Mouse (Mus musculus) neural tube, embryonic 11.5 days (tissue): ENCODE data around the gene Slc47a1. TPM values are rescaled to one million over a fixed set of nuclear protein-coding genes. Genes with fewer than 3 reads are reported as not detected.

Experiments used
- ATAC-seq: fragments of 200-750 bp; cut with Nextera tagmentation; 2 replicates; pipeline ENCODE4 v1.8.0; 2017; ENCODE audit warnings: moderate number of reproducible peaks, mild to moderate bottlenecking, moderate TSS enrichment, moderate library complexity; ENCODE audit not compliant: insufficient read depth, low FRiP score, low TSS enrichment
- DNase-seq: peaks from one replicate; pipeline ENCODE4 v3.0.0-alpha.2; 2015; ENCODE audit warnings: low spot score
- H3K27ac ChIP-seq: fragments of 300-500 bp; sonication (generic); 2 replicates; pipeline ENCODE4 v1.5.1; 2014; ENCODE audit warnings: low read depth, mild to moderate bottlenecking, low read length
- H3K27me3 ChIP-seq: fragments of 300-500 bp; sonication (generic); 2 replicates; pipeline ENCODE4 v1.6.1; 2014; ENCODE audit warnings: mild to moderate bottlenecking, low read length, mixed read lengths; ENCODE audit not compliant: control insufficient read depth, insufficient read depth
- H3K36me3 ChIP-seq: fragments of 300-500 bp; sonication (generic); 2 replicates; pipeline ENCODE4 v1.6.1; 2014; ENCODE audit warnings: mild to moderate bottlenecking, low read length, moderate library complexity, mixed read lengths; ENCODE audit not compliant: control insufficient read depth, insufficient read depth
- H3K4me1 ChIP-seq: fragments of 300-500 bp; sonication (generic); 2 replicates; pipeline ENCODE4 v1.6.1; 2014; ENCODE audit warnings: low read length, mixed read lengths; ENCODE audit not compliant: control insufficient read depth, insufficient read depth
- H3K4me2 ChIP-seq: fragments of 300-500 bp; sonication (generic); 2 replicates; pipeline ENCODE4 v1.6.1; 2014; ENCODE audit warnings: low read depth, mild to moderate bottlenecking, moderate library complexity
- H3K4me3 ChIP-seq: fragments of 300-500 bp; sonication (generic); 2 replicates; pipeline ENCODE4 v1.5.1; 2014; ENCODE audit warnings: low read depth, low read length
- H3K9ac ChIP-seq: fragments of 300-500 bp; sonication (generic); 2 replicates; pipeline ENCODE4 v1.6.1; 2014; ENCODE audit warnings: mild to moderate bottlenecking, low read length
- H3K9me3 ChIP-seq: fragments of 300-500 bp; sonication (generic); 2 replicates; pipeline ENCODE4 v1.6.1; 2016; ENCODE audit warnings: low read length; ENCODE audit not compliant: control insufficient read depth
- WGBS: fragments of 180-500 bp; shearing (Covaris S2); extraction: QIAGEN DNeasy Blood & Tissue Kit; methylation state at CpG from one replicate; pipeline ENCODE4 v1.1.7; 2014; 5-methylcytosine and 5-hydroxymethylcytosine counted together
- polyA plus RNA-seq: library from polyadenylated mRNA; unstranded; fragments of >200 nt; fragmentation: Nextera tagmentation; extraction: Ambion mirVana; gene quantifications from 2 replicates; pipeline ENCODE4 v1.2.1, GENCODE M21; 2014

The Slc47a1 gene
- polyA plus RNA-seq, 1 experiment from 2014 or later = 0.08 TPM

GRCm38 (mm10) chr11:61361515-61362190 lies 16.5 kb downstream of the Slc47a1 start:
- Histone ChIP-seq H3K9ac (no peak overlapping the region), H3K4me3 (no peak overlapping the region), H3K9me3 (no peaks in the 10 kb centered on the region), H3K36me3 (no peaks in the 10 kb centered on the region), H3K4me1 (no peaks in the 10 kb centered on the region), H3K27ac (no peak overlapping the region), H3K27me3 (no peaks in the 10 kb centered on the region), H3K4me2 (no peak overlapping the region)
- DNase-seq (no peak), ATAC-seq (no peak)
- 94% methylated on average over 11 of the region's 11 CpGs for WGBS

GRCm38 (mm10) chr11:61356600-61356999 lies 21.5 kb downstream of the Slc47a1 start:
- no peaks in the 10 kb centered on the region for H3K36me3 ChIP-seq
- DNase-seq = no peak
- 90% methylated on average over 9 of the region's 9 CpGs for WGBS

GRCm38 (mm10) chr11:61356111-61356510 lies 22.0 kb downstream of the Slc47a1 start:
- no peak for DNase-seq
- no peaks in the 10 kb centered on the region for H3K36me3 ChIP-seq
- H3K27ac ChIP-seq = no peak overlapping the region
- H3K9me3 ChIP-seq = no peaks in the 10 kb centered on the region
- H3K4me1 ChIP-seq = no peaks in the 10 kb centered on the region
- no peak overlapping the region for H3K4me2 ChIP-seq
- no peak overlapping the region for H3K4me3 ChIP-seq
- WGBS = 77% methylated on average over 6 of the region's 6 CpGs
- ATAC-seq = no peak
- H3K9ac ChIP-seq = no peak overlapping the region
- no peaks in the 10 kb centered on the region for H3K27me3 ChIP-seq

More at GRCm38 (mm10) chr11:61356600-61356999, 21.5 kb downstream of the Slc47a1 start:
- no peaks in the 10 kb centered on the region for H3K4me1 ChIP-seq
- no peak overlapping the region for H3K4me2 ChIP-seq
- ATAC-seq = no peak
- no peak overlapping the region for H3K27ac ChIP-seq
- no peak overlapping the region for H3K9ac ChIP-seq
- no peaks in the 10 kb centered on the region for H3K27me3 ChIP-seq
- no peaks in the 10 kb centered on the region for H3K9me3 ChIP-seq
- H3K4me3 ChIP-seq = no peak overlapping the region

- ATAC-seq (no peak), DNase-seq (no peak)
- H3K4me3 ChIP-seq = no peak overlapping the region
- no peaks in the 10 kb centered on the region for H3K27me3 ChIP-seq
- no peaks in the 10 kb centered on the region for H3K9me3 ChIP-seq
- H3K9ac ChIP-seq = no peak overlapping the region
- H3K4me2 ChIP-seq = no peak overlapping the region
- H3K27ac ChIP-seq = no peak overlapping the region
- no peaks in the 10 kb centered on the region for H3K36me3 ChIP-seq
- 86% methylated on average over 5 of the region's 5 CpGs for WGBS
- no peaks in the 10 kb centered on the region for H3K4me1 ChIP-seq
These were observed 22.8 kb downstream of the Slc47a1 start for GRCm38 (mm10) chr11:61355351-61355750.

- Histone ChIP-seq H3K4me2 (no peak overlapping the region), H3K9ac (no peak overlapping the region), H3K27ac (no peak overlapping the region), H3K4me1 (no peaks in the 10 kb centered on the region), H3K9me3 (no peaks in the 10 kb centered on the region), H3K36me3 (no peaks in the 10 kb centered on the region), H3K27me3 (no peaks in the 10 kb centered on the region), H3K4me3 (no peak overlapping the region)
- WGBS = 80% methylated on average over 6 of the region's 6 CpGs
- no peak for DNase-seq
- ATAC-seq = no peak
These were observed 23.8 kb downstream of the Slc47a1 start for GRCm38 (mm10) chr11:61354346-61354745.

- Histone ChIP-seq H3K27me3 (no peaks in the 10 kb centered on the region), H3K4me1 (no peaks in the 10 kb centered on the region), H3K27ac (no peak overlapping the region), H3K36me3 (no peaks in the 10 kb centered on the region), H3K4me3 (no peak overlapping the region), H3K4me2 (no peak overlapping the region), H3K9me3 (no peaks in the 10 kb centered on the region), H3K9ac (no peak overlapping the region)
- 76% methylated on average over 2 of the region's 2 CpGs for WGBS
- DNase-seq (no peak), ATAC-seq (no peak)
These were observed 25.1 kb downstream of the Slc47a1 start for GRCm38 (mm10) chr11:61353038-61353437.

GRCm38 (mm10) chr11:61352138-61352651 lies 25.9 kb downstream of the Slc47a1 start:
- Histone ChIP-seq H3K9ac (no peak overlapping the region), H3K27me3 (no peaks in the 10 kb centered on the region), H3K4me3 (no peak overlapping the region), H3K4me1 (no peaks in the 10 kb centered on the region), H3K36me3 (no peaks in the 10 kb centered on the region), H3K9me3 (no peaks in the 10 kb centered on the region), H3K4me2 (no peak overlapping the region), H3K27ac (no peak overlapping the region)
- ATAC-seq (no peak), DNase-seq (no peak)
- whole genome bisulfite sequencing = 55% methylated on average over 9 of the region's 9 CpGs

- no peaks in the 10 kb centered on the region for H3K9me3 ChIP-seq
- peak; percentile 51 for DNase-seq
- no peak overlapping the region for H3K4me2 ChIP-seq
- WGBS = 12% methylated on average over 8 of the region's 8 CpGs
- no peak overlapping the region for H3K27ac ChIP-seq
- H3K27me3 ChIP-seq = no peaks in the 10 kb centered on the region
- no peaks in the 10 kb centered on the region for H3K4me1 ChIP-seq
- no peak overlapping the region for H3K9ac ChIP-seq
- no peak overlapping the region for H3K4me3 ChIP-seq
- no peak for ATAC-seq
- no peaks in the 10 kb centered on the region for H3K36me3 ChIP-seq
These were observed 28.8 kb downstream of the Slc47a1 start for GRCm38 (mm10) chr11:61349337-61349736.

GRCm38 (mm10) chr11:61346133-61346532 lies 32.0 kb downstream of the Slc47a1 start:
- no peak overlapping the region for H3K4me3 ChIP-seq
- peaks cover 12% of the 10 kb centered on the region for H3K27me3 ChIP-seq
- H3K36me3 ChIP-seq = no peaks in the 10 kb centered on the region
- DNase-seq = no peak
- peaks cover 3% of the 10 kb centered on the region; the same call in 1 of the 2 replicates for H3K4me1 ChIP-seq
- no peak overlapping the region for H3K27ac ChIP-seq
- H3K9ac ChIP-seq = no peak overlapping the region
- no peak for ATAC-seq
- H3K9me3 ChIP-seq = no peaks in the 10 kb centered on the region
- no peak overlapping the region for H3K4me2 ChIP-seq
- WGBS = 65% methylated on average over 8 of the region's 8 CpGs
